Mouse (Mus musculus) heart, adult 9 months (tissue): ENCODE results near the gene Cacna1h.
A peak's percentile ranks its signal among the peaks of the same experiment; 100 is the strongest.

ENCODE experiments used
- DNase-seq, 2 experiments: peaks; one replicate each; pipeline ENCODE4 v3.0.0; 2022; ENCODE audit warnings: low spot score in 2 of 2

Gene Cacna1h

DNA sequence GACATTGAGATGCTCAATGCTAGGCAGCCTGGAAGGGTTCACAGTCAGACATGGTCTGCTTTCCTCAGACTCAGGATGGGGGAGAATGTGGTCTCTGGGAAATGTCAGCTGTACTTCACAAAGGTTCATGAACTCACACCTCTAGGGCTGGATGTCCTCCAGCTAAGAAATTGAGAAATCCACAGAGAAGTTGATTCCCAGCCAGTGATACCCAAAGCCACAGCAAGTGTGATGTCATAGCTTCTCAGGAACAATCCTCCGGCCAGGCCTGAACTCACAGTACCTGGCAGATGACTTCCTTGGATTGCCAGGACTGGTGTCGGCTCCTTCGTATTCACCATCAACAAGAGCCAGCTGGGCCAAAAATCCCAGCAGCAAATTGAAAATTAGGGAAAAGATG lies 12.3 kb upstream of the Cacna1h start:
- DNase-seq: no peak

DNA sequence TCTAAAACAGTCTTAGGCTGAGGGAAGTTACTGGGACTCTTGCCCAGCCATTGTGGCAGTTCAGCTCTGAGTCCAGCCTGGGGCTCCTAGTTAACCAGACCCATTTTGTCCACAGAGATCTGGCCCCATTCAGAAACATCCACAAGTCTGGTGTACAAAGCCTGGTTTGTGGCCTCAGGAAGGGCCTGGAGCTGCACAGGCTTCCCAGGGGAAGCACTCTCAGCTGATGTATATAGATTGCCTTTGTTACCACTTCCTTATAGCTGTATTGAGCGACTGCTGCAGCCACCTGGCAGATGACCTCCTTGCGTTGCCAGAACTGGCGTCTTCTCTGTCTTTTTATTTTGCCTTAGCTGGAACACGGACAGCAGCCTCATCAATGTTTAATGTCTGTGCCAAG lies 11.5 kb upstream of the Cacna1h start:
- DNase-seq: no peak

DNA sequence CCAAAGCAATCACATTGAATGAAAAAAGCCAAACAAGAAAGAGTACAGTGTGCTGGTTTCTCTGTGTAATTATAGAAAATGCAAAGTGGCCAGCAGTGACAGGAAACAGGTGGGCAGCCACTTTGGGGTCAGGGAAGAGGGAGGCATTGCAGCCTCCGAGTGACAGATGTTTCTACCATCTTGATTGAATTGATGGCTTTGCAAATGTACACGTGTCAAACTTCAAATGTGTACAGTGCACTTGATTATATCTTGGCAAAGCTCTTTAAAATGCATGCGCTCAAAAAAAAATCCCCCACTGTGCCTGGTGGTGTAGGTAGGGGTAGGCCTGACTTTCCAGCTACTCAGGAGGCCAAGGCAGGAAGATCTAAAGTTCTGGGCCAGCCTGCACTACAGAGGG lies 9.3 kb upstream of the Cacna1h start:
- DNase-seq: no peak

- DNase-seq: no peak
Observed at GRCm38 (mm10) chr17:25441417-25441816, 7.8 kb upstream of the Cacna1h start.

GRCm38 (mm10) chr17:25433223-25433616 lies 363 bp downstream of the Cacna1h start:
- no peak for DNase-seq

DNA sequence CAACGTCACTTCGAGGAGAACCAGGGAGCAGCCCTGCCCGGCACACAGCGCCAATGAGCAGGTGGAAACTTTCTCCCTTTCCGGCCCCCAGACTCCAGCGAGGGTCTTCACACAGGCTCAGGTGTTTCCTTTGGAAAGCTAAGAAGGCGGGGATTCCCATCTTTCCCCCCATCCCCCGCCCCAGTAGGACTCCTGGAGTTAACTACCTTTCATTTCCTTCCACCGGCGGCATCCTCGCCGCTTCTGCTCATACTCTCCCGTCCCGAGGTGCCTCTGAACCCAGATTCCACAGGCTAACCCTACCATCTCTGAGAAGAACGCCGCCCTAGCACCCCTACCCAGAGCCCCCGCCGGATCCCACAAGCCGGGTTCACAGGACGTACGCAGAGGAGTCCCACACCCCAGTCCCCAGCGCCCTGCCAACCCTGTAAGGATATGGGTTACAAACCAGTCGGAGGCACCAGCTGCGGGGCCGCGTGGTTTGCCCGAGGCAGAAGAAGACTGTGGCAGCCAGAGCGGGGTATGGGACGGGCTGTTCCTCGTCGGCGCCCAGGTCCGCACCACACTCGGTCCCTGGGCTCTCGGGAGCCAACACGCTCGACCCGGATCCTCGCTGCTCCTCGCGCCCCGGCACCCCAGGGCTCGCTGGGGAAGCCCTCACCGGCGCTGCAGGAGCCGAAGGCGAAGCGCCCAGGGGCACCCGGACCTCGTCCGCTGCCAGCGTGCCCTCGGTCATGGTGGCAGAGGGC lies 976 bp downstream of the Cacna1h start:
- DNase-seq: no peak

- no peak for DNase-seq
Observed at GRCm38 (mm10) chr17:25430534-25430933, 3.0 kb downstream of the Cacna1h start.

- DNase-seq: no peak
Observed at GRCm38 (mm10) chr17:25429886-25430285, 3.7 kb downstream of the Cacna1h start.

GRCm38 (mm10) chr17:25429240-25429639 lies 4.3 kb downstream of the Cacna1h start:
- no peak for DNase-seq

GRCm38 (mm10) chr17:25427441-25427840 lies 6.1 kb downstream of the Cacna1h start:
- no peak for DNase-seq

DNA sequence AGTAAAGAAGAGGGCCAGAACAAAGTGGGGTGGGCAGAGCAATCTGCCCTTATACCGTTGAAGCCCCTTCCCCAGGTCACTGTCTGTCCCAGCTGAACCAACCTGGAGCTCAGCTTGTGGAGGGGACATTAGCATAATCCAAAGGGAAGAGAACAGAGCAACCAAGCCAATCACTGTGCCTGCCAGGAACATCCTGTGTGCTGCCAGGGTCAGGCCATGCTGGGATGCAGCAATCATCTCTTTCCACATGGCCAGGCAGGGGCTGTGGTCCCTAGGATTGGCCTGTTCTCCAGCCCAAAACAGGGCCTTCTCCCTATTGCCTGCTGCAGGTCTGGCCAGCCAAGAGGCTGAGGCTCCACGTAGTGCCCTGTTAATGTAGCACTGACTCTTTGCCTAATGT lies 7.6 kb downstream of the Cacna1h start:
- DNase-seq: no peak

DNA sequence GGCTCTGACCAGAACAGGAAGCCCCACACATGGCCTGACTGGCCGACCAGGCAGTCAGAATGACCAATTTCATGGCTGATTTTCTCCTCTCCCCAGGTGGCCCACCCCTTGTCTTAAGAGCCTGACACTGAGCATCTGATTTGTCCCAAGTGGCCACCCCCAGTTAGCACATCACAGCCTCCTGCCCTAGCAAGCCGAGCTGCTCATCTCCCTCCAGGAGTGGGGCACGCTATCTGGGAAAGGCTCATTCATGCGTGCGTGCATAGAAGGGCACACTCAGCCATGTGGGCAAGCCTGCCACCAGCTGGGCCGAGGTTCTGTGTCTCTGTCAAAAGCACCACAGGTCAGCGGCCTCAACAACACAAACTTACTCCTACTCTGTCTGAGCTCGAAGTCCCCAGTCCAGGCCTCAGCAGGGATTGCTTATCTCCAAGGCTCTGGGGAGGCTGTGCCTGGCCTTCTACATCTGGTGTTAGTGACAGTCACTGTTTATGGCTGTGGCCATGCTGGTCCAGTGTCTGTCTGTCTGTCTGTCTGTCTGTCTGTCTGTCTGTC lies 9.0 kb downstream of the Cacna1h start:
- no peak for DNase-seq

DNA sequence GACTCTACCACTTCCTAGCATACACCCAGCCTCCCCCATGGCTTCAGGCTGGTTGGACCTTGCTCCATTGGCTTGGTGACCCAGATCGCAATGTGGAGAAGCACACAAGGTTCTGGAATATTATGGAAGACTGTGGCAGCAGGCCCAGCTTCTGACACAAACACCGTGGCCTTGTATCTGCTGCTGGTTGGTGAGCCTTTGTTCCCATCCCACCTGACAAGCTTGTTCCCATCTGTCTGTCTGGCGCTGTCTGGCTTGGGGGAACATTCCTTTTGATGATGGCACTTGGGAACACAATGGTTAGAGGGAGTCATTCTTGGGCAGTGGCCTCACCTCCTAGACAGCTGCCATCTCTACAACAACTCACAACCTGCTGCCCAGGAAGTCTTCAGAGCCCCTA lies 12.6 kb downstream of the Cacna1h start:
- no peak for DNase-seq

DNA sequence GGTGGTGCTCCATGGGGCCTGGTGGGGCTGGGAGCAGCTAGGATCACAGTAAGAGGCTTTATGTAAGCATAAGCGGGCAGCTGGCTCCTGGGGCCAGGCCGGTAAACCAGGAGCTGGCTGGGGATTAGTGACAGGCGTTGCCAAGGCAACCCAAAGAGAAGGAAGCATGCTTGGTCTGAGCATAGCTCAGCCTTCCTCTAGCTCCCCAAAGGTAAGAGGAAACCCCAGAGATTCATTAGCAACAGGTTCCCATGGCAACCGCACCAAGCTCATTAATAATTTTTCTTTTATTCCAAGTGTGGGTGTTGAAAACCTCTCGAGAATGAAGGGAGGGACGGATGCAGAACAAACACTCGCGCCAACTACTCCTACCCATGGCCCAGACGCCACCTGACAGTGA lies 14.7 kb downstream of the Cacna1h start:
- no peak for DNase-seq

- DNase-seq: no peak
Observed at GRCm38 (mm10) chr17:25417990-25418389, 15.6 kb downstream of the Cacna1h start.

- no peak for DNase-seq
Observed at GRCm38 (mm10) chr17:25416219-25416618, 17.4 kb downstream of the Cacna1h start.

GRCm38 (mm10) chr17:25415421-25415913 lies 18.1 kb downstream of the Cacna1h start:
- DNase-seq: no peak

- DNase-seq: no peak
Observed at GRCm38 (mm10) chr17:25414917-25415316, 18.7 kb downstream of the Cacna1h start.

GRCm38 (mm10) chr17:25414209-25414608 lies 19.4 kb downstream of the Cacna1h start:
- DNase-seq: peak; percentile 49 to 60

DNA sequence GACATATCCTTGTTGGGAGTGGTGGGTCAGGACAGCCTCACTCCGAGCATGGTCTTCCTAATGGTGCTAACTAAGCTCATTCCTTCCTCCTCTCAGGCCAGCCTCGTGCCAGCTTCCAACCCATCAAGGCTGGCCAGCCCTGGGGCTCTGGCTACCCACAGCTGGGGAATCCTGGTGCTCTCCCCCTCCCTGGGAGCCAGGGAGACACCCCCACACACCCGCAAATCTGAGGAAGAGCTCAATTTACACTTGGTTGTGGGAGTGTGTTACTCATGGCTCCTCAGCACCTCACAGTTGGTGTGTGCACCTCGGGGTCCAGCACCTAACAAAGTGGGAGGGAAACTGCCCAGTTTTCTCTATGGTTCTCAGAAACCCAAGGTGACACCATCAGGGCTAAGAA lies 22.3 kb downstream of the Cacna1h start:
- no peak for DNase-seq

DNA sequence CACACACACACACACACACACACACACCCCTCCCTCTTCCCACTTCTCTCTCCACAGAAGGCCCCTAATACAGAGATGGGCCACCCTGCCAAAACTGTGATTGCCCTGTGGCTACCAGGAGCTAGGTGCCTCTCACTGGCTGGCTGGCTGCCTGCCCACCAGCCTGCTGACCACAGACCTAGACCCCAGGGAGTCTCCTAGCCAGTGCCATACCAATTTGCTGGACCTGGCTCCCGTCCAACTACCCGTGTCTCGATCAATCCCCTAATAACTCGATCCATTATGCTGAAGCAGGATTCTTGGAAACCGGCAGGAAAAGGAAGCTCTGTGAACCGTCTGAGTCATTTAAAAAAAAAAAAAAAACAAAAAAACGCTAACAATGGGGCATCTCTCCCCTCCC lies 22.8 kb downstream of the Cacna1h start:
- DNase-seq: no peak

GRCm38 (mm10) chr17:25410180-25410579 lies 23.4 kb downstream of the Cacna1h start:
- DNase-seq: no peak

DNA sequence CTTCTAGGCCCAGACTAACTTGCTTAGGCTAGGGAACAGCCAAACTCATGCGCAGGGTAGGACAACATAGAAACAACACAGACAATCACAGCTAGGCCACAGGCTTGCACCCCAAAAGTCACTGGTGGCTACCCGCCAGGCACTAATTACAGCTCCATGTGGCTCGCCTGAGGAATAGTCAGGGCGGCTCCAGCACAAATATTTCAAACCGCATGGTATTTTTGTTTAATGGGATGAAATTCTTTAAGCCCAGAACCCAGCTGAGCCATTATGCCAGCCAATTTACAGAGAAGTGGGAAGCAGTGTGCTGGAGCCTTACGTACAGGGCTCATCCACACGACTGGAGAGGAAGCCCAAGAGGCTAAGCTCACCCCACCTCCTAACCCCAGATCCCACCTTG lies 24.0 kb downstream of the Cacna1h start:
- no peak for DNase-seq
